Mouse (Mus musculus): ENCODE results near the gene Nasp. TPM values are rescaled to one million over a fixed set of nuclear protein-coding genes. Genes with fewer than 3 reads are reported as not detected.
A peak's percentile ranks its signal among the peaks of the same experiment; 100 is the strongest.
"Not testable (repeated sequence)": the region's sequence is repeated elsewhere in the genome, so short reads cannot be mapped to it uniquely, and the experiment has no call there.

Gene Nasp
- total RNA-seq (2014; rRNA removed) = 93.3 and 100 TPM in 2 replicates
- 77.7 and 82.3 TPM in 2 replicates for polyA plus RNA-seq (2015; fragmentation: Nextera tagmentation; extraction: Ambion mirVana)

DNA sequence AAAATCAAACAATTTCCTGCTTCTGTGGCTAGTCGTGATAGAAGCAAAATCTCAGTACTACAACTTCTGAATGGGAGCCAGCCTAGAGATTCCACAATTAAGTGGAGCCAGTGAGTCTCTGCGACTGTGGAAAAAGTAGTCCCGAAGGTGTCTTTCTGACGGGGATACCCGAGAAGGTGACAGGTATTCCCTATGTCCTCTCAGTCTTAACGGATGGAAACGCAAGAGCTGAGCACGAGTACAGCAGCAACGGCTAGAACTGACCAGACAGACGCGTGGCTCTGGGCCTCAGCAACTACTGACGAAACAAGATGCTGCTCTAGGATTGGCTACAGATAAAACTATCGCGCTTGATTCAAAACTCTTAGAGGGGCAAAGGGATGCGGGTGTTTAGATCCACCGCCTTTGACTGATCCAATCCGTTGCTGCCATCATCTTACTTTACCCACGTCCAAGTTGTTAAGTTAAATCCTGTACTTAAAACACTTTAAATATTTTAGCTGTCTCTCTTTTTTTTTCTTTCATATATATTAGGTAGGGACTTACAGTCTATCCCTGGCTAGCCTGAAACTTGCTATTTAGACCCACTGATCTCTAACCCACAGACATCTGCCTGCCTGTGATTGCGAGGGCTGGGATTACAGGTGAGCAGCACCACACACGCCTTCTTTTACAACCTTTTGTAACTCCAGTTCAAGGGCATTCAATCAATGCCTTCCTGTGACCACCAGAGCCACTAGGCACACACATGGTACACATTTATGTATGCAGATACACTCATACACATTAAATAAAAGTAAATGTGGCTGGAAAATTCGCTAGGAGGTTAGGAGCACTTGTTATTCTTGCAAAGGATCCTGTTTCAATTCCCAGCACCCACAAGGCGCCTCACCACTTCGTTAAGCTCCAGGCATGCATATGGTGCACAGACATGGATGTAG, at the start of gene Nasp:
Gene Nasp (minus strand): TSS at position 220 of the 941 bp plus-strand sequence.
- H3K27me3 ChIP-seq (ENCODE audit: insufficient read depth, low read length) = no peaks in the 10 kb centered on the region
- H3K4me3 ChIP-seq (ENCODE audit: low read depth, low read length) = peak within 1 kb of the TSS; percentile 99
- ATAC-seq (peak; percentile 89), DNase-seq (peak; percentile 92)
- peak within 1 kb of the TSS; percentile 96 for H3K27ac ChIP-seq (ENCODE audit: low read depth, low read length)
- H3K9ac ChIP-seq = peak within 1 kb of the TSS; percentile 88
- peaks cover 12% of the 10 kb centered on the region for H3K4me1 ChIP-seq (ENCODE audit: insufficient read depth)
- no peaks in the 10 kb centered on the region for H3K36me3 ChIP-seq (ENCODE audit: insufficient read depth)
- 7% methylated on average over 23 of the region's 23 CpGs for WGBS
- peak within 1 kb of the TSS; percentile 68 for H3K4me2 ChIP-seq (ENCODE audit: low read depth)
- H3K9me3 ChIP-seq (ENCODE audit: low read length) = no peaks in the 10 kb centered on the region
- no peak for TF ChIP-seq CTCF (IDR thresholded peaks at IDR 0.05; ENCODE audit: low read depth)

DNA sequence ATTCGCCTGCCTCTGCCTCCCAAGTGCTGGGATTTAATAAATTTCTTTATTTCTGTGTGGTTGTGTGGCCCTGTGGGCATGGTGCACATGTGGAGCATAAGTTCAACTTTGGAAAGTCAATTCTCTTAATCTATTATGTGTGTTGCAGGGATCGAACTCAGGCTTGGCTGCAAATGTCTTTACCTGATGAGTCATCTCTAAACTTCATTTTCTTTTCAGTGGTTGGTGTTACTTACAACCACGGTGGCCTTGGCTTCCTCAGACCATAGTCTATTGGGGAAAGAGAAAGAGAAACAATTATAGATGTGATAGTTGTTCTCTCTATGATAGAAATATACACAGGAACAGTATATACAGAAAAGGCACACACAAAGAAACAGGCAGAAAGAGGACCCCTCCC, 48.3 kb upstream of the Nasp start:
- Histone ChIP-seq H3K27me3 (ENCODE audit: insufficient read depth, low read length) (no peaks in the 10 kb centered on the region), H3K27ac (ENCODE audit: low read depth, low read length) (no peak overlapping the region), H3K36me3 (ENCODE audit: insufficient read depth) (no peaks in the 10 kb centered on the region), H3K4me1 (ENCODE audit: insufficient read depth) (no peaks in the 10 kb centered on the region), H3K9ac (no peak overlapping the region), H3K9me3 (ENCODE audit: low read length) (no peaks in the 10 kb centered on the region), H3K4me2 (ENCODE audit: low read depth) (no peak overlapping the region), H3K4me3 (ENCODE audit: low read depth, low read length) (no peak overlapping the region)
- DNase-seq = no peak
- no peak for TF ChIP-seq CTCF (IDR thresholded peaks at IDR 0.05; ENCODE audit: low read depth)
- 90% methylated on average over 3 of the region's 3 CpGs for WGBS
- no peak for ATAC-seq

DNA sequence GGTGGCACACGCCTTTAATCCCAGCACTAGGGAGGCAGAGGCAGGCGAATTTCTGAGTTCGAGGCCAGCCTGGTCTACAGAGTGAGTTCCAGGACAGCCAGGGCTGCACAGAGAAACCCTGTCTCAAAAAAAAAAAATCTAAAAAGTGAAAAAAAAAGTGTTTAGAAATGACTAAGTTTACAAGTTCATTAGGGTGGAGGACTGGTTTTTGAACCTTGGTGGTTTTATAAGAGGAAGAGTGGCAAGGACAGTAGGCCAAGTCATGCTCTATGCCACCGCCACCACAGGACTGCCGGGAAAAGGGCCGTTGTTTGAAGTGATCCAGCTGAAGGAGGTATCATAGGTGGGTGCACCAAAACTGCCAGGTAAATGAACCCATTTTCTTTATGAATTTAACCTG, 47.0 kb upstream of the Nasp start:
- not testable (repeated sequence) for DNase-seq; H3K4me1 ChIP-seq (ENCODE audit: insufficient read depth); H3K27me3 ChIP-seq (ENCODE audit: insufficient read depth, low read length); H3K27ac ChIP-seq (ENCODE audit: low read depth, low read length); H3K4me3 ChIP-seq (ENCODE audit: low read depth, low read length); ATAC-seq; H3K36me3 ChIP-seq (ENCODE audit: insufficient read depth); H3K9ac ChIP-seq; H3K9me3 ChIP-seq (ENCODE audit: low read length); H3K4me2 ChIP-seq (ENCODE audit: low read depth)
- 92% methylated on average over 6 of the region's 6 CpGs for WGBS

DNA sequence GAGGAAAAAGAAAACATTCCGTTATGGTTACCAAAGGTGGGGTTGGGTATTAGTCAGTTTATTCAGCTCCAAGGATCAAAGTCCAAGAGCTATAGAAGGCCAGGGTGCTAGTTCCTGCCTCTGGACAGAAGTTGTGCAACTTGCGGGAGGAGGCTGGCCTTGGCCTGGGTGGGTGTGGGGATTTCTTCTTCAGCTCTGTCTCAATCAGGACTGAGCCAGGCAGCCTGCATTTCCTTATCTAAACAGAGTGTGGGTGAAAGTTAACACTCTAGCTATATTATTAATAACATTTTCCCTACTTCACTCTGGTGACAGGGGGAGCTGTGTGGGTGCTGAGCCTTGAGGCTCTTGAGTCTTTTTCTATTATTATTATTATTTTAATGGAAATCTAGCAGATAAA, 45.0 kb upstream of the Nasp start:
- DNase-seq = no peak

DNA sequence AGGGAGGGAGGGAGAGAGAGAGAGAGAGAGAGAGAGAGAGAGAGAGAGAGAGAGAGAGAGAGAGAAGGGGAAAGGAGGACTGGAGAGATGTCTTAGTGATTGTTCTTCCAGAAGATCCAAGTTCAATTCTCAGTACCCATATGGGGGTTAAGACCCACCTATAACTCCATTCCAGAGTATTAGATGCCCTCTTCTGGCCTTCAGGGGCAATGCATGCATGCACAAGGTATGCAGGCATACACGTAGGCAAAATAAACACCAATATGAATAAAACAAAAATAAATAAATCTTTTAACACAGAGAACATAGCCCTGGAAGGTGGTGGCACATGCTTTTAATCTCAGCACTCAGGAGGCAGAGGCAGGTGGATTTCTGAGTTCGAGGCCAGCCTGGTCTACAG, 41.5 kb upstream of the Nasp start:
- Histone ChIP-seq H3K9ac (no peak overlapping the region), H3K9me3 (ENCODE audit: low read length) (no peaks in the 10 kb centered on the region), H3K36me3 (ENCODE audit: insufficient read depth) (no peaks in the 10 kb centered on the region), H3K4me2 (ENCODE audit: low read depth) (no peak overlapping the region), H3K4me1 (ENCODE audit: insufficient read depth) (no peaks in the 10 kb centered on the region), H3K4me3 (ENCODE audit: low read depth, low read length) (no peak overlapping the region), H3K27me3 (ENCODE audit: insufficient read depth, low read length) (no peaks in the 10 kb centered on the region), H3K27ac (ENCODE audit: low read depth, low read length) (no peak overlapping the region)
- TF ChIP-seq CTCF (IDR thresholded peaks at IDR 0.05; ENCODE audit: low read depth) = peak; percentile 39; the same call in 1 of the 2 replicates
- ATAC-seq = no peak
- no peak for DNase-seq
- 54% methylated on average over 2 of the region's 2 CpGs for WGBS

More for the DNA sequence above, 45.0 kb upstream of the Nasp start:
- Histone ChIP-seq H3K36me3 (ENCODE audit: insufficient read depth) (no peaks in the 10 kb centered on the region), H3K27me3 (ENCODE audit: insufficient read depth, low read length) (no peaks in the 10 kb centered on the region), H3K4me3 (ENCODE audit: low read depth, low read length) (no peak overlapping the region), H3K9me3 (ENCODE audit: low read length) (no peaks in the 10 kb centered on the region), H3K27ac (ENCODE audit: low read depth, low read length) (no peak overlapping the region), H3K4me1 (ENCODE audit: insufficient read depth) (no peaks in the 10 kb centered on the region), H3K4me2 (ENCODE audit: low read depth) (no peak overlapping the region), H3K9ac (no peak overlapping the region)
- no peak for TF ChIP-seq CTCF (IDR thresholded peaks at IDR 0.05; ENCODE audit: low read depth)
- WGBS = 80% methylated on average over 2 of the region's 2 CpGs
- ATAC-seq = no peak

DNA sequence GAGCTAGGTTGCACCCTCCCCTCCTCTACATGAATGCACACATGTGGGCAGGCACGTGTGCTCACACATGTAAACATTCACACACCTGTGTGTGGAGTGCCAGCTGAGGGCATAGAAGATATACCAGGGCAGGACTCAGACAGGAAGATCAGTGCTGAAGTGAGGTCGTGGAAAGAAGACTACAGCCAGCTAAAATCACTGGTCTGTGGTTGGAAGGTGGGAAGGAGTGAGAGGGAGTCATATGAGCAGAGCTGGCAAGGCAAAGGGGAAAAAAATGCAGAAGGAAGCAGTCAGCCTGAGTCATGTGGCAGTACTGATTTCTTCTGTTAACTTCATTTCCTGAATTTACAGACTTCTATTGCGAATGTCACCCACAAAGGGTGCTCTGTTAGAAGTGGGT, 40.4 kb upstream of the Nasp start:
- Histone ChIP-seq H3K27ac (ENCODE audit: low read depth, low read length) (no peak overlapping the region), H3K4me2 (ENCODE audit: low read depth) (no peak overlapping the region), H3K4me1 (ENCODE audit: insufficient read depth) (no peaks in the 10 kb centered on the region), H3K9ac (no peak overlapping the region), H3K9me3 (ENCODE audit: low read length) (no peaks in the 10 kb centered on the region), H3K27me3 (ENCODE audit: insufficient read depth, low read length) (no peaks in the 10 kb centered on the region), H3K36me3 (ENCODE audit: insufficient read depth) (no peaks in the 10 kb centered on the region), H3K4me3 (ENCODE audit: low read depth, low read length) (no peak overlapping the region)
- TF ChIP-seq CTCF (IDR thresholded peaks at IDR 0.05; ENCODE audit: low read depth) = no peak
- 67% methylated on average over 3 of the region's 3 CpGs for WGBS
- ATAC-seq (no peak), DNase-seq (no peak)

DNA sequence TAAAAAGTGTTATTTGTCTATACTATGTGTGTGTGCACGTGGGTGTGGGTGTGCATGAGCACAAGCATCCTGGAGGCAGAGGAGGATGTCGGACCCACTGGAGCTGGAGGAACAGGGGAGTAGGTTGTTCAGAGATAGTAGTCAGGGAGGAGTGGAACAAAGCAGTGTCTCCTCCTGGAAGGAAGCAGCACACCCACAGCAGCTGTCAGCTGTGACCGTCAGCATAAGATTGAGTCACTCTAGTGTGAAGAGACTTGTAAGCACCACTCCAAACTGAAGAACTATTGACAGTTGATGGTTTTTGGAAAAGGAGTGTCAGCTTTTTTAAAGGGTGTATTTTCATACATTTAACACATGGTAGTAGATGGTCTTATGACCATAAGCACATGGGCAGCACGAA, 38.9 kb upstream of the Nasp start:
- H3K27me3 ChIP-seq (ENCODE audit: insufficient read depth, low read length) = no peaks in the 10 kb centered on the region
- ATAC-seq (no peak), DNase-seq (no peak)
- no peaks in the 10 kb centered on the region for H3K9me3 ChIP-seq (ENCODE audit: low read length)
- no peak overlapping the region for H3K9ac ChIP-seq
- TF ChIP-seq CTCF (IDR thresholded peaks at IDR 0.05; ENCODE audit: low read depth) = no peak
- 61% methylated on average over 4 of the region's 4 CpGs for WGBS
- H3K4me2 ChIP-seq (ENCODE audit: low read depth) = no peak overlapping the region
- no peaks in the 10 kb centered on the region for H3K36me3 ChIP-seq (ENCODE audit: insufficient read depth)
- H3K4me1 ChIP-seq (ENCODE audit: insufficient read depth) = no peaks in the 10 kb centered on the region
- H3K4me3 ChIP-seq (ENCODE audit: low read depth, low read length) = no peak overlapping the region
- no peak overlapping the region for H3K27ac ChIP-seq (ENCODE audit: low read depth, low read length)

Data from forebrain, postnatal 0 days (tissue).